Mouse (Mus musculus): ENCODE measurements around the gene Tnnc2.

DNA sequence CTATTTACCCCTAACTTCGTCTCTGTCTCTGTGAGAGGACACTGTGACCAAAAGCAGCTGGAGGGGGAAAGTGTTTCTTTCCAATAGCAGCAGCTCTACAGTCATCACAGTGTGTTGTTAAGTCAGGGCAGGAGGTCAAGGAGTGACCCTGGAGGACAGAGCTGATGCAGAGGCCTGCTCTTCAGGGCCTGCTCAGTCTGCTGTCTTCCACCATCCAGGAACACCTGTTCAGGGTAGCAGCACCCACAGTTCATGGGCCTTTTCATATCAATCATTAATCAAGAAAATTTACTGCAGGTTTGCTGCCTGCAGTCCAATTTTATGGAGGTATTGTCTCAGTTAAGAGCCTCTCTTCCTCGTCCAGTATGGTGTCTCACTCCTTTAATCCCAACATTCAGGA lies 33.8 kb upstream of the Tnnc2 start:
- TF ChIP-seq POLR2A (IDR thresholded peaks at IDR 0.05; ENCODE audit: borderline replicate concordance, insufficient read depth, low read length) (no peak), CTCF (IDR thresholded peaks at IDR 0.05; ENCODE audit: borderline replicate concordance, insufficient read depth, low read depth, low read length) (no peak)
